Mouse (Mus musculus) ES-E14 (cell line): ENCODE data around the gene CK137956. TPM values are rescaled to one million over a fixed set of nuclear protein-coding genes. Genes with fewer than 3 reads are reported as not detected.
A peak's percentile ranks its signal among the peaks of the same experiment; 100 is the strongest.

Source experiments
- DNase-seq: peaks from one replicate; pipeline ENCODE4 v3.0.0-alpha.2; 2013; ENCODE audit warnings: low read depth, low spot score
- H3K27ac ChIP-seq: 2 replicates; pipeline ENCODE4 v1.5.1; 2012; ENCODE audit warnings: low read depth, mild to moderate bottlenecking, low read length, moderate library complexity, mixed read lengths; ENCODE audit not compliant: poor library complexity, insufficient read depth, severe bottlenecking
- H3K36me3 ChIP-seq: 2 replicates; pipeline ENCODE4 v1.6.1; 2012; ENCODE audit warnings: mild to moderate bottlenecking, low read length, moderate library complexity, mixed read lengths; ENCODE audit not compliant: control insufficient read depth, poor library complexity, insufficient read depth, severe bottlenecking
- H3K4me1 ChIP-seq, 2 experiments: fragments of 150-350 bp in 1 of 2; sonication (generic) in 1 of 2; 2 replicates each; pipeline ENCODE4 v1.6.1; 2012; ENCODE audit warnings: low read length in 2 of 2, mild to moderate bottlenecking in 1 of 2, mixed read lengths in 1 of 2; ENCODE audit not compliant: control insufficient read depth in 2 of 2, insufficient read depth in 2 of 2, poor library complexity in 1 of 2
- H3K4me3 ChIP-seq, 2 experiments: fragments of 150-350 bp in 1 of 2; sonication (generic) in 1 of 2; 2 replicates each; pipeline ENCODE4 v1.5.1; 2012; ENCODE audit warnings: low read length in 2 of 2, low read depth in 1 of 2, mild to moderate bottlenecking in 1 of 2, mixed read lengths in 1 of 2; ENCODE audit not compliant: insufficient read depth in 1 of 2, poor library complexity in 1 of 2, severe bottlenecking in 1 of 2
- H3K9ac ChIP-seq: 2 replicates; pipeline ENCODE4 v1.6.1; 2012; ENCODE audit warnings: low read depth, mild to moderate bottlenecking, low read length, mixed read lengths; ENCODE audit not compliant: poor library complexity, insufficient read depth, severe bottlenecking
- H3K9me3 ChIP-seq: fragments of 150-350 bp; sonication (generic); 2 replicates; pipeline ENCODE4 v1.6.1; 2012; ENCODE audit warnings: low read depth, mild to moderate bottlenecking, low read length; ENCODE audit not compliant: control insufficient read depth, insufficient read depth
- CHD2 ChIP-seq: IDR thresholded peaks from 2 replicates; pipeline ENCODE4 v1.6.1; 2014; ENCODE audit warnings: mild to moderate bottlenecking, low read depth, low read length, inconsistent platforms
- HCFC1 ChIP-seq: IDR thresholded peaks from 2 replicates; pipeline ENCODE4 v1.6.1; 2012; ENCODE audit warnings: low read length, inconsistent platforms, borderline replicate concordance; ENCODE audit not compliant: insufficient read depth
- MAFK ChIP-seq: IDR thresholded peaks from 2 replicates; pipeline ENCODE4 v1.6.1; 2014; ENCODE audit warnings: mild to moderate bottlenecking, low read depth, low read length, inconsistent platforms; ENCODE audit not compliant: insufficient read depth
- ZC3H11A ChIP-seq: IDR thresholded peaks from 2 replicates; pipeline ENCODE4 v1.6.1; 2012; ENCODE audit warnings: low read depth, mild to moderate bottlenecking, inconsistent platforms, low read length, borderline replicate concordance
- ZNF384 ChIP-seq: IDR thresholded peaks from 2 replicates; pipeline ENCODE4 v1.6.1; 2012; ENCODE audit warnings: low read depth, low read length, inconsistent platforms
- in situ Hi-C, 2 experiments: fragments of 600-800 bp; cut with MboI; formaldehyde crosslinking; loops; one replicate each; pipeline ENCODE4 v1.15.1; 2025; ENCODE audit warnings: low sequenced_read_pairs in 2 of 2, inconsistent platforms in 1 of 2; ENCODE audit not compliant: unreplicated experiment in 2 of 2
- total RNA-seq: library from RNA; depleted of rRNA; stranded (reverse); fragments of 300-350 nt; gene quantifications from 2 replicates; pipeline ENCODE4 v1.2.3, GENCODE M21; 2012; rRNA removed

CK137956 gene
- total RNA-seq, 1 experiment: not detected

DNA sequence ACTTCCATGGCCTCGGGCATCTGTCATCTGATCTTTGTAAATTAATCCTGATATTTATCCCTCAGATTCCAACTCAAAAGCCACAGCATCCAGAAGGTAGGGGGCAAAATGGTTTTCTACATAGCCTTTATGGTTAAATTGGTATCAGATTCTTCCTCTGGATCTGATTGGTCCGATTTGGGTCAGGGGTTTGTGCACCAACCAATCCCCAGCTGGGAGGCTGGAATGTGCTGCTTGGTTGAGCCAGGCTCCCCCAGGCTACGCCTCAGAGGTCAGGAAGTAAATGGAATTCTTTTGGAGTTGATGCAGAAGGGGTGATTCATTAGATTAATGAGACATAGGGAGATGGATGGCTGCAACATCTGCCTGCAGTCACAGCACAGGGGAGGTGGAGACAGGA is 66.8 kb downstream of the CK137956 start:
- Histone ChIP-seq H3K4me1 (no peaks in the 10 kb centered on the region; a peak in 1 of 4 replicates), H3K9ac (no peak overlapping the region), H3K9me3 (no peaks in the 10 kb centered on the region), H3K36me3 (no peaks in the 10 kb centered on the region), H3K4me3 (no peak overlapping the region), H3K27ac (no peak overlapping the region; the same call in 1 of the 2 replicates)
- no peak for TF ChIP-seq ZC3H11A
- TF ChIP-seq HCFC1: no peak
- TF ChIP-seq CHD2: no peak
- TF ChIP-seq MAFK: no peak
- no peak for TF ChIP-seq ZNF384
- peak; percentile 77 for DNase-seq
- in situ Hi-C loops: no loop called here

DNA sequence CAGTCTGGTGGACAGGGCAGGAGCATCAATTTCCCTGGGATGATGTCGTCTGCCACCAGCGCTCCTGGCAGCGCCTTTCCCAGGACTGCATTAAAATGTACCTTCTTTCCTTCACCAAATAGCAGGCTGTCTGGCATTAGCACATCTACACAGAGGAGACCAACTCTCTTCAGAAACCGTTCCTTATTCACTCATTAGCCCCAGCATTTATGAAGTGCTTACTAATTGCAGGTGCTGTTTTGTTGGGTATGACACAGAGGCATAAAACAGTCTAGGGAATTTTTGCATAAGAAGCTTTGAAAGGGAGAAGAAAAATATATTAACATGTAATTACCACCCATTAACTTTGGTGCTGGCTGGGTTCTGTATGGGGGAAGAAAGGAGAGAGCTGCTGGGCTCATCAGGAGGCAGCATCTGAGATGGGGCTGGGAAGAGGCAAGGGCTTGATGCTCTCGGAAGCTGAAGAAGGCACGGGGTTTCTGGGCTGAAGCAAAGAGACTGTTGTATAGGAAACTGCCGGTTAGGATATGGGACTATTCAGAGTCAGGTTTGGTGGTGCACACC is 69.8 kb downstream of the CK137956 start:
- Histone ChIP-seq H3K9ac (no peak overlapping the region), H3K36me3 (no peaks in the 10 kb centered on the region), H3K9me3 (no peaks in the 10 kb centered on the region), H3K27ac (no peak overlapping the region), H3K4me3 (no peak overlapping the region), H3K4me1 (no peaks in the 10 kb centered on the region; a peak in 1 of 4 replicates)
- DNase-seq: no peak
- in situ Hi-C loops: no loop called here
- TF ChIP-seq ZNF384 (no peak), HCFC1 (no peak), CHD2 (no peak), ZC3H11A (no peak), MAFK (no peak)

DNA sequence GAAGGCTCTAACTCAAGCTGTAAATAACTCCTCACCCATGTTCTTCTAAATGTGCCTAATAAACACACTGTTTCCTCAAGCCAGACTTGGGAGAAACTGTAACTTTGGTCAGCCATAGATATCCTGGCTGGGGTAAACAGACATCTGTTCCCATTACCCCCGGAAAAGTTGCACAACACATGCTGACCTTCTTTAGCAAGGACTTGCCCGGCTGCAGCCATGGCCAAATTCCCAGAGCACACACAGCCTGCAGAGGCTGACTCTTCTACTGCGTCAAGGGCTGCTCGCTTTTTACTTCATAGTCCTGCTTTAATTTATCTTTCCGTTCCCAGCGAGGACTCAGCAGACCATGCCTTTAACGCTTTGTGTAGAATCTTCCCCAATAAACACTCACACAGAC is 81.7 kb downstream of the CK137956 start:
- H3K4me1 ChIP-seq: no peaks in the 10 kb centered on the region
- no peaks in the 10 kb centered on the region for H3K36me3 ChIP-seq
- no peaks in the 10 kb centered on the region for H3K9me3 ChIP-seq
- in situ Hi-C loops: no loop called here
- no peak for DNase-seq
- H3K4me3 ChIP-seq: no peak overlapping the region
- no peak overlapping the region for H3K9ac ChIP-seq
- no peak overlapping the region for H3K27ac ChIP-seq
- TF ChIP-seq HCFC1: no peak
- TF ChIP-seq ZC3H11A: no peak
- TF ChIP-seq MAFK: no peak
- TF ChIP-seq CHD2: no peak
- no peak for TF ChIP-seq ZNF384

DNA sequence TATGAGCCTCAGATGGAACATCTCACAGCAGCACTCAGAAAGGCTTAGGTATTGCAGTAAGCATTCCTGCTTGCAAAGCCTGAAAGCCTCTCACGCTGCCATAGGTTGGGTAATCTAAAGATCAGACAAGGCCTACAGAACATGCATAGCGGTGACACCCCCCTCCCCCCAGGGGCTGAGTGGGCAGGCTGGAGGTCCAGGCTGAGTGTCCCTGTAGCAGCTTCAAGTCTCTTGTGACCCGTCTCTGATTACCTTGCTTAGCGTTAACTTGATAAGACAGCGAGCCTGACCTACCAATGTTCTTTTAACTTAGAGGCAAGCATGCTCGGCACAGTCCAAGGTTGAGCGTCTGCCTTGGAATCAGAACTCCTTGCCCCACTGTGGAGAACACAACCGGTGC is 91.8 kb downstream of the CK137956 start:
- Histone ChIP-seq H3K36me3 (no peaks in the 10 kb centered on the region), H3K9ac (no peak overlapping the region), H3K27ac (no peak overlapping the region), H3K9me3 (no peaks in the 10 kb centered on the region; the same call in 1 of the 2 replicates), H3K4me1 (no peaks in the 10 kb centered on the region), H3K4me3 (no peak overlapping the region)
- TF ChIP-seq MAFK (no peak), ZNF384 (no peak), ZC3H11A (no peak), HCFC1 (no peak), CHD2 (no peak)
- DNase-seq: no peak
- in situ Hi-C loops: no loop called here

Other genes starting within 250 kb of the CK137956 start
- 0.74 and 0.80 TPM in 2 replicates for gene Csmd2, start 16.9 kb upstream of the CK137956 start, total RNA-seq